Mouse (Mus musculus): ENCODE measurements around the gene Gm5105. TPM values are rescaled to one million over a fixed set of nuclear protein-coding genes. Genes with fewer than 3 reads are reported as not detected.
A peak's percentile ranks its signal among the peaks of the same experiment; 100 is the strongest.

The Gm5105 gene
- polyA plus RNA-seq (2015; fragmentation: Nextera tagmentation; extraction: Ambion mirVana) = 0.24 and 0.31 TPM in 2 replicates

DNA sequence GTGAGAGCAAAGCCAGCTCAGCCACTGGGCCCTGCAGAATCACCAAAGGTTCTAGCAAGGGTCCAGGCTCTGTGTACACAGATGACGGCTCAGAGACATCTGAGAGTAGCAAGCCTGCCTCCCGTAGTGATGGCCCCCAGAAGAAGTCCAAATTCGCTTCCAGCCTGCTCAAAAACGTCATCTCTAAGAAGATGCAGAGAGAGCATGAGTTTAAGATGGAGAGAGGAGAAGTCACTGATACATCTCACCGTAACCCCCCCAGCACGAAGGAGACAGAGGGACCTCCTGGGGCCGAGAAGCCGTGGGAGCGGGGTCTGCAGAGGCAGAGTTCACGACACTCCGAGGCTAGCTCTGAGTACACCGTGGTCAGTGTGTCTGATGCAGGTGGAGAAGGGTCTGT lies at the start of gene Gm5105:
TSS of gene Gm5105 (minus strand) at position 101 of the 400 bp plus-strand sequence.
- H3K27ac ChIP-seq = no peak within 1 kb of the TSS
- H3K27me3 ChIP-seq (replicated peaks) = no peaks in the 10 kb centered on the region
- H3K9me3 ChIP-seq = no peaks in the 10 kb centered on the region
- ATAC-seq = no peak
- H3K4me3 ChIP-seq (replicated peaks) = no peak within 1 kb of the TSS
- H3K9ac ChIP-seq = no peak within 1 kb of the TSS
- H3K36me3 ChIP-seq = no peaks in the 10 kb centered on the region
- H3K4me2 ChIP-seq (replicated peaks) = no peak within 1 kb of the TSS
- peaks cover 16% of the 10 kb centered on the region for H3K4me1 ChIP-seq (replicated peaks)
- WGBS = 94% methylated on average over 12 of the region's 12 CpGs

GRCm38 (mm10) chr3:138116871-138117270 lies 49.7 kb upstream of the Gm5105 start:
- no peak overlapping the region for H3K27ac ChIP-seq
- no peak overlapping the region for H3K9ac ChIP-seq
- WGBS = 80% methylated on average over 4 of the region's 4 CpGs
- 0 out of 2 replicates have a peak, but pooled peaks cover 3% of the 10 kb centered on the region for H3K4me1 ChIP-seq (replicated peaks)
- H3K36me3 ChIP-seq = no peaks in the 10 kb centered on the region
- no peak overlapping the region for H3K4me2 ChIP-seq (replicated peaks)
- H3K9me3 ChIP-seq = no peaks in the 10 kb centered on the region
- no peak for ATAC-seq
- no peaks in the 10 kb centered on the region for H3K27me3 ChIP-seq (replicated peaks)
- no peak overlapping the region for H3K4me3 ChIP-seq (replicated peaks)

DNA sequence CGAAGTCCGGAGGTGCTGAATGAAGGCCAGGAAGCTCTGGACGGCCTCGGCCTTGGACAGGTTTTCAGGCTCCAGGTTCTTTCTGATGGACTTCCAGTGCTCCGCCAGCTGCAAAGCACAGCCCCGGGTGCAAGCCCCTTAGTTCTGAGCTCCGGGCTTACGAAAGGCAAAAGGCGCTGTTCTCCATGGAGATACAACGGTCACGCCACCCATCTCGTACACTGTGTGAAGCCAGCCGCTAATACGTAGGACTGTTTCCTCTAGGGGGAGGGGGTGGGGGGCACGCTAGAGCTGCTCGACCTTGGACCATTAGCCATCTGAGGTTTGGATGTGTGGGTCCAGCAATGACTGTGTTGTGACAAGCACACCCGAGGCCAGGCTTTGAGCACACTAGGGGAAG lies 46.9 kb upstream of the Gm5105 start:
- no peak overlapping the region for H3K4me2 ChIP-seq (replicated peaks)
- H3K36me3 ChIP-seq = no peaks in the 10 kb centered on the region
- no peak overlapping the region for H3K9ac ChIP-seq
- H3K27ac ChIP-seq = no peak overlapping the region
- ATAC-seq = no peak
- no peak overlapping the region for H3K4me3 ChIP-seq (replicated peaks)
- 88% methylated on average over 17 of the region's 17 CpGs for WGBS
- H3K27me3 ChIP-seq (replicated peaks) = no peaks in the 10 kb centered on the region
- no peaks in the 10 kb centered on the region for H3K4me1 ChIP-seq (replicated peaks)
- H3K9me3 ChIP-seq = no peaks in the 10 kb centered on the region

GRCm38 (mm10) chr3:138110910-138111782 lies 44.0 kb upstream of the Gm5105 start:
- Histone ChIP-seq H3K4me3 (replicated peaks) (no peak overlapping the region), H3K27me3 (replicated peaks) (no peaks in the 10 kb centered on the region), H3K9ac (no peak overlapping the region), H3K9me3 (no peaks in the 10 kb centered on the region), H3K36me3 (no peaks in the 10 kb centered on the region), H3K4me1 (replicated peaks) (no peaks in the 10 kb centered on the region), H3K4me2 (replicated peaks) (no peak overlapping the region), H3K27ac (no peak overlapping the region)
- ATAC-seq = peak; percentile 42; the same call in 1 of the 2 replicates
- 89% methylated on average over 19 of the region's 19 CpGs for WGBS

- H3K9me3 ChIP-seq = no peaks in the 10 kb centered on the region
- no peaks in the 10 kb centered on the region for H3K36me3 ChIP-seq
- no peak overlapping the region for H3K4me2 ChIP-seq (replicated peaks)
- H3K4me1 ChIP-seq (replicated peaks) = no peaks in the 10 kb centered on the region
- H3K4me3 ChIP-seq (replicated peaks) = no peak overlapping the region
- no peak overlapping the region for H3K9ac ChIP-seq
- no peak for ATAC-seq
- 93% methylated on average over 10 of the region's 10 CpGs for WGBS
- no peak overlapping the region for H3K27ac ChIP-seq
- H3K27me3 ChIP-seq (replicated peaks) = no peaks in the 10 kb centered on the region
Observed at GRCm38 (mm10) chr3:138106887-138107286, 39.7 kb upstream of the Gm5105 start.

DNA sequence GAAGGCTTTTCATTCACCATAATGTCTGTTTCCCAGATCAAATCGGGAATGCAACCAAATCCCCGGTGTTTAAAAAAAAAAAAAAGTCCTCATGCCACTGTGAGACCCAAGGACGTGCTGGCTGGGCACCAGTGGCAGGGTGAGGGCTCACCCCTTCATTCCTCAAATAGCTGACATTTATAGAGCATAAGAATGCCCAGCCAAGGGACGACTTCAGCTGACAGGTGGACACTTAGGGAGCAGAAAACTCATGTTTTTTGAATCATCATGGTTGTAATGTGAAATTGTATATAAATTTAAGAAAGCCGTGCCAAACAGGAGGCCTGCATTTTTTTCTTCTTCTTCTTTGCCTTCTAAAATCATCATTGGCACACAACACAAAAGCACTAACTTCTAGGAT lies 37.9 kb upstream of the Gm5105 start:
- no peak overlapping the region for H3K4me2 ChIP-seq (replicated peaks)
- no peaks in the 10 kb centered on the region for H3K36me3 ChIP-seq
- no peaks in the 10 kb centered on the region for H3K27me3 ChIP-seq (replicated peaks)
- H3K4me3 ChIP-seq (replicated peaks) = no peak overlapping the region
- no peak overlapping the region for H3K9ac ChIP-seq
- ATAC-seq = no peak
- no peaks in the 10 kb centered on the region for H3K9me3 ChIP-seq
- no peak overlapping the region for H3K27ac ChIP-seq
- WGBS = 76% methylated on average over 5 of the region's 5 CpGs
- no peaks in the 10 kb centered on the region for H3K4me1 ChIP-seq (replicated peaks)

- no peak overlapping the region for H3K4me3 ChIP-seq (replicated peaks)
- no peak overlapping the region for H3K4me2 ChIP-seq (replicated peaks)
- H3K9ac ChIP-seq = no peak overlapping the region
- no peaks in the 10 kb centered on the region for H3K36me3 ChIP-seq
- no peak for ATAC-seq
- H3K27me3 ChIP-seq (replicated peaks) = no peaks in the 10 kb centered on the region
- no peak overlapping the region for H3K27ac ChIP-seq
- H3K9me3 ChIP-seq = no peaks in the 10 kb centered on the region
- 93% methylated on average over 4 of the region's 4 CpGs for WGBS
- no peaks in the 10 kb centered on the region for H3K4me1 ChIP-seq (replicated peaks)
Observed at GRCm38 (mm10) chr3:138103690-138104089, 36.5 kb upstream of the Gm5105 start.

DNA sequence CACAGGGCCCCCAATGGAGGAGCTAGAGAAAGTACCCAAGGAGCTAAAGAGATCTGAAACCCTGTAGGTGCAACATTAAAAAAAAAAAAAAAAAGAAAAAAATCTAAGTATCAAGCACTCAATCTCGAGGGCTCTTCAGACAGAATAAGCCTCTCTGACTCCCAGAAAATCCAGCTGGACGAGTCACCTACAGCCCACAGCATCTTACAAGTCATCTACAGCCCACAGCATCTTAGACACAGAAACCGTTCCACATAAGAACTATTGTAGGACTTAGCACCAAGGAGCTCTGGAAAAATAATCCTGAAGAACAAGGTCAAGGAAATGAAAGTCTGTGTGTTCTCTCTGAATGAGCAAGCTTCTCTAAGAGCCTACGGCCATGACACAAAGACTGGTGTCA lies 34.7 kb upstream of the Gm5105 start:
- Histone ChIP-seq H3K4me2 (replicated peaks) (no peak overlapping the region), H3K27me3 (replicated peaks) (no peaks in the 10 kb centered on the region), H3K36me3 (no peaks in the 10 kb centered on the region), H3K27ac (no peak overlapping the region), H3K4me3 (replicated peaks) (no peak overlapping the region), H3K4me1 (replicated peaks) (no peaks in the 10 kb centered on the region), H3K9ac (no peak overlapping the region), H3K9me3 (no peaks in the 10 kb centered on the region)
- no peak for ATAC-seq
- WGBS = 92% methylated on average over 4 of the region's 4 CpGs

- peak; percentile 54; the same call in 1 of the 2 replicates for ATAC-seq
- no peak overlapping the region for H3K4me3 ChIP-seq (replicated peaks)
- H3K4me2 ChIP-seq (replicated peaks) = no peak overlapping the region
- H3K9me3 ChIP-seq = no peaks in the 10 kb centered on the region
- H3K4me1 ChIP-seq (replicated peaks) = no peaks in the 10 kb centered on the region
- H3K36me3 ChIP-seq = no peaks in the 10 kb centered on the region
- no peaks in the 10 kb centered on the region for H3K27me3 ChIP-seq (replicated peaks)
- WGBS = 62% methylated on average over 1 of the region's 1 CpGs
- no peak overlapping the region for H3K9ac ChIP-seq
- H3K27ac ChIP-seq = no peak overlapping the region
Observed at GRCm38 (mm10) chr3:138097718-138098117, 30.5 kb upstream of the Gm5105 start.

GRCm38 (mm10) chr3:138096263-138097028 lies 29.3 kb upstream of the Gm5105 start:
- H3K36me3 ChIP-seq = no peaks in the 10 kb centered on the region
- no peaks in the 10 kb centered on the region for H3K4me1 ChIP-seq (replicated peaks)
- H3K27me3 ChIP-seq (replicated peaks) = no peaks in the 10 kb centered on the region
- no peak overlapping the region for H3K27ac ChIP-seq
- H3K4me3 ChIP-seq (replicated peaks) = no peak overlapping the region
- 85% methylated on average over 19 of the region's 19 CpGs for WGBS
- no peaks in the 10 kb centered on the region for H3K9me3 ChIP-seq
- H3K4me2 ChIP-seq (replicated peaks) = no peak overlapping the region
- H3K9ac ChIP-seq = no peak overlapping the region
- no peak for ATAC-seq

DNA sequence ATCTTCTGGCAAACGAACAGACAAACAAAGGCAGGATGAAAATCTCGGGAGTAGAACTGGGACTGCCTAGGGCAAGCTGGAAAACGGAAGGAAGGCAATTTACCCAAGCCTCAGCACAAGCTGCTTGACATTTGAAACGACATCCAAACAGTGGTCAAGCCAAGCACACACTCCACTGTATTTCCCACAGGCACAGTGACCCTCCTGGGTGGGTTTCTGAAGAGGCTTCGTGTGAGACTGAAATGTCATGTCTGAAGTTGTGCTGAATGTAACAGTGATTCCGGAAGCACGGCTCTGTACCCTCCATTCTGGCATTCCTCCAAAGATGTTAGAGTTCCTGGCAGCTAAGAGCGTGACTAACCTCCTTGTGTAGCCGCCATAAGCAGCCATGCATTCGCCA lies 28.5 kb upstream of the Gm5105 start:
- Histone ChIP-seq H3K4me3 (replicated peaks) (no peak overlapping the region), H3K36me3 (0 out of 2 replicates have a peak, but pooled peaks cover 3% of the 10 kb centered on the region), H3K9me3 (no peaks in the 10 kb centered on the region), H3K4me1 (replicated peaks) (no peaks in the 10 kb centered on the region), H3K27me3 (replicated peaks) (no peaks in the 10 kb centered on the region), H3K27ac (no peak overlapping the region), H3K4me2 (replicated peaks) (no peak overlapping the region), H3K9ac (no peak overlapping the region)
- no peak for ATAC-seq
- 74% methylated on average over 10 of the region's 10 CpGs for WGBS

DNA sequence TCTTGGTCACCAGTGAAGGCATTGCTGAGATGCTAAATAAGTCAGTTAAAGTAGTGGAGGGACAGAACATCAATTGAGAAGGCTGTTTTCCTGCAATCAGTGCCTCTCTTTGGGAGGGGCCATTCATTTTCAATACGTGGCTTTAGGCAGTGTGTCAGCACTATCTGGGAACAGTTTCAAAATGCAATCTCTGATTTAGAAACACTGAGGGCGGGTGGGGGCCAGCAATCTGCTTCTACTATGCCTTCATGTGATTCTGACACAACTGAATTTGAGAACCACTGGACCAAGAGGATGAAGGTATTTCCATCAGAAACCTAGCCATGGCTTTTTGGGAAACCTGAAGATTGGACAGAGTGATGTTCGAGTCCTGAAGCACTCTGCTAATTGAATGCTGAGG lies 28.1 kb upstream of the Gm5105 start:
- no peaks in the 10 kb centered on the region for H3K9me3 ChIP-seq
- H3K4me2 ChIP-seq (replicated peaks) = no peak overlapping the region
- 0 out of 2 replicates have a peak, but pooled peaks cover 3% of the 10 kb centered on the region for H3K36me3 ChIP-seq
- ATAC-seq = no peak
- H3K9ac ChIP-seq = no peak overlapping the region
- no peak overlapping the region for H3K27ac ChIP-seq
- no peaks in the 10 kb centered on the region for H3K4me1 ChIP-seq (replicated peaks)
- 79% methylated on average over 3 of the region's 3 CpGs for WGBS
- H3K4me3 ChIP-seq (replicated peaks) = no peak overlapping the region
- no peaks in the 10 kb centered on the region for H3K27me3 ChIP-seq (replicated peaks)

Measured in intestine, embryonic 15.5 days (tissue).